Comparison of ENCODE assay signal across 14 mouse cellular contexts in the genomic region with DNA sequence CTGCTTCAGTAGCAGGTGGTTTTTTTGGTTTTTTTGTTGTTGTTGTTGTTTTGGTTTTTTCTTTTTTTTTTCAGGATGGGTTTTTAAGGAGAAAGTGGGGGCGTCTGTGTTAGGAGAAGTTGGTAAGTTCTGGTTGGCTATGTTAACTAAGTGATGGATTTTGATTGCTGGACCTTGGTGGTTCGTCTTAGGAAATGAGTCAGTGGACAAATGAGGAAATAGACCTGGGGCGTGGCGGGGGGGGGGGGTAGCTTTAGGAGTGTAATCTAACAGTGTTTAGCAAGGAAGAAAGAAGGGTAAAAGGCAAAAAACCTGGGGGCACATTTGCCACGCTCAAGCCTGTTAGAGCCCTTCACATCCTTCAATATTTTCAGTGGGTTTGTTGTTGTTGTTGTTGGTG.
"Had no signal": no experiment of that assay in that cellular context is flagged by ENCODE, and none has a peak within 500 bp of the region (broad histone marks: within the 10 kb centered on the region; RNA-seq: fewer than 3 reads in every experiment).

No protein-coding gene starts in this region.

- H3K27me3 ChIP-seq: limb, embryonic 12.5 days; liver, embryonic 13.5 days; lung, embryonic 15.5 days; megakaryocyte, embryonic 14.5 days; neural tube, embryonic 12.5 days had no signal

- H3K4me1 ChIP-seq: limb, embryonic 12.5 days; lung, embryonic 15.5 days; neural tube, embryonic 12.5 days had no signal

- H3K27ac ChIP-seq: kidney, postnatal 0 days; limb, embryonic 12.5 days; liver, embryonic 13.5 days; lung, embryonic 15.5 days; neural tube, embryonic 12.5 days; stomach, postnatal 0 days had no signal

- DNase-seq: kidney, adult 11 months; kidney, adult 9 months; kidney, postnatal 4 days; liver; liver, embryonic 13.5 days; liver, postnatal 0 days; right cerebral cortex, postnatal 14 days had no signal

- H3K36me3 ChIP-seq: limb, embryonic 12.5 days; liver, embryonic 13.5 days; lung, embryonic 15.5 days; neural tube, embryonic 12.5 days had no signal

- ATAC-seq: liver, postnatal 0 days had no signal

- H3K9me3 ChIP-seq: limb, embryonic 12.5 days; liver, embryonic 13.5 days; lung, embryonic 15.5 days; neural tube, embryonic 12.5 days had no signal

- H3K4me3 ChIP-seq: limb, embryonic 12.5 days; liver, embryonic 13.5 days; lung, embryonic 15.5 days; megakaryocyte, embryonic 14.5 days; myocyte; neural tube, embryonic 12.5 days had no signal

- H3K9ac ChIP-seq: limb, embryonic 12.5 days; liver, embryonic 13.5 days; liver, postnatal 0 days; lung, embryonic 15.5 days; neural tube, embryonic 12.5 days had no signal
